Mouse (Mus musculus): Measurements from ENCODE around the gene 4930452B06Rik.
"Not testable (repeated sequence)": the region's sequence is repeated elsewhere in the genome, so short reads cannot be mapped to it uniquely, and the experiment has no call there.

4930452B06Rik gene

GRCm38 (mm10) chr14:8665636-8666411, at the start of gene 4930452B06Rik:
4930452B06Rik (minus strand) TSS chr14:8666240.
- peak; percentile 88 for DNase-seq (ENCODE audit: extremely low spot score, low spot score)

GRCm38 (mm10) chr14:8712674-8713073, 46.6 kb upstream of the 4930452B06Rik start:
- DNase-seq (ENCODE audit: extremely low spot score, low spot score) = no peak

- no peak for DNase-seq (ENCODE audit: extremely low spot score, low spot score)
Measured at GRCm38 (mm10) chr14:8689451-8689850, 23.4 kb upstream of the 4930452B06Rik start.

- no peak for DNase-seq (ENCODE audit: extremely low spot score, low spot score)
Measured at GRCm38 (mm10) chr14:8688462-8688861, 22.4 kb upstream of the 4930452B06Rik start.

GRCm38 (mm10) chr14:8686185-8686584, 20.1 kb upstream of the 4930452B06Rik start:
- no peak for DNase-seq (ENCODE audit: extremely low spot score, low spot score)

- no peak for DNase-seq (ENCODE audit: extremely low spot score, low spot score)
Measured at GRCm38 (mm10) chr14:8679896-8680295, 13.9 kb upstream of the 4930452B06Rik start.

GRCm38 (mm10) chr14:8660359-8660758, 5.7 kb downstream of the 4930452B06Rik start:
- no peak for DNase-seq (ENCODE audit: extremely low spot score, low spot score)

- DNase-seq (ENCODE audit: extremely low spot score, low spot score) = peak; percentile 25
Measured at GRCm38 (mm10) chr14:8641650-8642279, 24.3 kb downstream of the 4930452B06Rik start.

GRCm38 (mm10) chr14:8632211-8632610, 33.8 kb downstream of the 4930452B06Rik start:
- DNase-seq (ENCODE audit: extremely low spot score, low spot score) = no peak

GRCm38 (mm10) chr14:8628406-8628805, 37.6 kb downstream of the 4930452B06Rik start:
- no peak for DNase-seq (ENCODE audit: extremely low spot score, low spot score)

GRCm38 (mm10) chr14:8627481-8627880, 38.6 kb downstream of the 4930452B06Rik start:
- DNase-seq (ENCODE audit: extremely low spot score, low spot score) = no peak

GRCm38 (mm10) chr14:8621164-8621563, 44.9 kb downstream of the 4930452B06Rik start:
- peak; percentile 12 for DNase-seq (ENCODE audit: extremely low spot score, low spot score)

GRCm38 (mm10) chr14:8620580-8620979, 45.5 kb downstream of the 4930452B06Rik start:
- no peak for DNase-seq (ENCODE audit: extremely low spot score, low spot score)

GRCm38 (mm10) chr14:8615636-8616035, 50.4 kb downstream of the 4930452B06Rik start:
- DNase-seq (ENCODE audit: extremely low spot score, low spot score) = no peak

GRCm38 (mm10) chr14:8614430-8614829, 51.6 kb downstream of the 4930452B06Rik start:
- DNase-seq (ENCODE audit: extremely low spot score, low spot score) = not testable (repeated sequence)

- DNase-seq (ENCODE audit: extremely low spot score, low spot score) = no peak
Measured at GRCm38 (mm10) chr14:8612080-8612479, 54.0 kb downstream of the 4930452B06Rik start.

GRCm38 (mm10) chr14:8610108-8610507, 55.9 kb downstream of the 4930452B06Rik start:
- DNase-seq (ENCODE audit: extremely low spot score, low spot score) = no peak

- DNase-seq (ENCODE audit: extremely low spot score, low spot score) = peak; percentile 58
Measured at GRCm38 (mm10) chr14:8608559-8609171, 57.4 kb downstream of the 4930452B06Rik start.

GRCm38 (mm10) chr14:8604898-8605297, 61.1 kb downstream of the 4930452B06Rik start:
- DNase-seq (ENCODE audit: extremely low spot score, low spot score) = no peak

GRCm38 (mm10) chr14:8585031-8585430, 81.0 kb downstream of the 4930452B06Rik start:
- no peak for DNase-seq (ENCODE audit: extremely low spot score, low spot score)

GRCm38 (mm10) chr14:8551006-8551405, 115.0 kb downstream of the 4930452B06Rik start:
- not testable (repeated sequence) for DNase-seq (ENCODE audit: extremely low spot score, low spot score)

GRCm38 (mm10) chr14:8549108-8549507, 116.9 kb downstream of the 4930452B06Rik start:
- no peak for DNase-seq (ENCODE audit: extremely low spot score, low spot score)
